Mouse (Mus musculus): ENCODE results near the gene Agxt. TPM values are rescaled to one million over a fixed set of nuclear protein-coding genes. Genes with fewer than 3 reads are reported as not detected.

The Agxt gene
- polyA plus RNA-seq, 1 experiment = not detected

DNA sequence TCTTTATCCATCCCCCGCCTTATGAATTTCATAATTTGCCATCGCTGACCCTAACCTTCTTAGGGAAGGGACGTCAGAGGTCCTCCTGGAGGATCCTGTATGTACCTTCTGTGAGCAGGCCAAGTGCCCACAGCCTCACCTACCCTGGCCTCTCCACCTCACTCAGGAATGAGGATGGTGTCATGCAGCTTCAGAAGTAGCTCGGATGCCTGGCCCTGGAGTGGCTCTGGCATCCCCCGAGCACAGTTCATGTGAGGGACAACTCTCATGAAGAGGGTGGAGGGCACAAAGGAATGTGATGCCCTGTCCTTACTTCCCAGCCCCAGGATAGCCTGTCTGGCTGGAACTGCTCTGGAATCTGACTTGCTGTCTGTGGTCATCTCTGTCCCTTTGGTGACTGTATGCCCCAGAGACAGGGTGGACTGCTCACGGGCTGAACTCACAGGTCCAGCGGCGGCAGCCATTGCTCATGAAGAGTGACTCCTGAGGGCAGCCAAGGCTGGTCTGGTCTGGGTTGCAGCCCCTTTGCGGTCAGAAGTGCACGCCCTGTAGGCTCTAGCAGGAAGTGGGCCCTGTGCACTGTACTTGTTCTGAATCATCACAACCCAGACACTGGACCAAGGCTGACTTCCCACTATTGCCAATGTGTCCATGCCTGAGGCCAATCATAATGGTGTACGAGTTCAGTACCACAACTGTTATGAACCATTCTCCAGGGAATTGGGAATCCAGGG is 31.5 kb downstream of the Agxt start:
- TF ChIP-seq GATA1 (IDR thresholded peaks at IDR 0.05; ENCODE audit: low read length) = no peak

GRCm38 (mm10) chr1:93168295-93168775 is 33.3 kb downstream of the Agxt start, which contains the start of gene Crocc2:
TSS of gene Crocc2 (plus strand) at chr1:93168725.
- no peak for TF ChIP-seq GATA1 (IDR thresholded peaks at IDR 0.05; ENCODE audit: low read length)

- TF ChIP-seq GATA1 (IDR thresholded peaks at IDR 0.05; ENCODE audit: low read length) = no peak
Observed at GRCm38 (mm10) chr1:93173665-93174064, 38.6 kb downstream of the Agxt start.

DNA sequence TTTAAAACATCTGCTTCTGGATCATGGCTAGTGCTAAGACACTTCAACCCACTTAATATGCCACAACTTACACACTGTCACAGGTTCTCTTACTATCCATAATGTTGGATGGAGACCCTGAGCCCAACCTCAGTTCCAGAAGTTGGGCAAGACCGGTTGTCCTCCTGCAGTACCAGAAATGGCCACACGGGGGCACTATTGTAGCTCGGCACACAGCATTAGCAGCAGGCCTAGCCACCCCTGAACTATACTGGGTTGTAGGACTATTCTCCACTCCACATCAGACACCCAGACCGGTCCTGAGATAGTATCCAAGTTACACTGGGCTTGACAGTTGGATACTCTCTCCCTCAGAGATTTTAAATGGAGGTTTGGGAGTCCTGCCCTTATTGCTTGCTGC is 39.4 kb downstream of the Agxt start:
- no peak for TF ChIP-seq GATA1 (IDR thresholded peaks at IDR 0.05; ENCODE audit: low read length)

DNA sequence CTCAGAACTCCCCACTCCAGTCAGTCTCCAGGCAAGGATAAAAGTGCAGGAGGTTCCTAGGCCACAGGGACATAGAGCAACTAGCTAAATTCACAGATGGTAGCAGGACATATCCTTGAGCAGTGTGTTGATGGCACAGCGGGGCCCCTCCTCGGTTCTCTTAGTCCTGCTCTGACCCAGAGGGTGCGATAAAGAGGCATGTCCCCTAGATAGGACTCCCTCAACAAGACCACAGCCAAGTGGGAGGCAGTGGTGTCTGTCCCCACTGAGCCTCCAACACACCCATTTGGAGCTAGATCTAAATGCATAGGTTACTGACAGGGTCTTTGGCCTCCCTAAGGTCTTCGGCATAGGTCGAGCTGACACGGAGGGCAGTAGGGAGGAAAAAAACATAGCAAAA is 40.8 kb downstream of the Agxt start:
- TF ChIP-seq GATA1 (IDR thresholded peaks at IDR 0.05; ENCODE audit: low read length) = no peak

DNA sequence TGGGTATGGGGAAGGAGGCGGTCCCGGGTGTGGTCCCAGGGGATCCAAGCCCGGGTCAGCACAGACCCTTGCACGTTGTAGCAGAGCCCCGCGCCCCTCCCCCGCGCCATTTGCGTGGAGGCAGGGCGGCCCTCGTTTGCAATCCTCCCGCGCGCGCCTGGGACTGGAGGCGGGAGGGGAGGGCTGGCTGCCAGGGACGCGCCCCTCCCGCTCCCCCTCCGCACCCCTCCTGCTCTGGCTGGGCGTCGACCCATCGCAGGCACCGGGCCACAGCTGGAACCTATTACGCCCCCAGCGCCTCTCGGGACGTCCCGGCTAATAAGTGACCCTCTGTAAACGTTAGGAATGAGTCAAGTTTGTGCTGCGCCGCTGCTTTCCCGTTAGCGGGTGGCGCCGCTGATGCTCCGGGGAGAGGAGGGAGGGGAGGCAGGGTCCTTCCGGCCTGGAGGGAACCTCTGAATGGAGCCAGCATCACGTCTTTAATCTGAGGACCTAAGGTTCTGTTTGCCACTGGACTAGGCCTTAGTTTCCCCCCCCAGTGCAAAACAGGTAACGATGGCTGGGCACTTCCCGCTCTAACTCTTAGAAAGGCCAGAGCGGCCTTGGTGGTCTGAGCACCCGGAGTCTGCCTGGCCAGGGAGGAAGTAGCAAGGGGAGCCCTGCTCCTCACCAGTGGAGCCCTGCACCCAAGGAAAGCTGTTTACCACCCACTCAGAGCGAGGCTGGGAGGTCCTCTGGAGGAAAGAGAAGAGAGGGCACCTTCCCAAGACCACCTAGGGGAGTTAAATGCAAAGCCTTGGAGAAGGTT is 41.7 kb downstream of the Agxt start:
- TF ChIP-seq GATA1 (IDR thresholded peaks at IDR 0.05; ENCODE audit: low read length) = no peak

DNA sequence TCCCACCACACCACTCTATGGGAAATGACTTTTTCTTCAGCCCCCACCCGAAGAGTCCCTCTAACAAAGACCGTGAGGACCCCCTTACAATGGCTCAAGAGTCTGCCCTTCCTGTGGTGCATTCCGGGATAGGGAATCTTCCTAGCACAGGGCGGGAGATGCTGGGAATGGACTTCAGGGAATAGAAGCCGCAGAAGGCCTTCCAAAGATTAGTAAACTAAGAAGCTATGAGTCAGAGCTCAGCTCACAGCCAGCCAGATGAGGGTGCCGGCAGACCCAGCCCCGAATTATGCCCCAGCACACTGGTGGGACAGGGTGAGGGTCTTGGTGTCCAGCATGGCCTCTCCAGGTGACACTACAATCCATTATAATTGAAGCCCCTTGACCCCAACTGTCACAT is 47.2 kb downstream of the Agxt start:
- no peak for TF ChIP-seq GATA1 (IDR thresholded peaks at IDR 0.05; ENCODE audit: low read length)

- no peak for TF ChIP-seq GATA1 (IDR thresholded peaks at IDR 0.05; ENCODE audit: low read length)
Observed at GRCm38 (mm10) chr1:93184071-93184828, 49.2 kb downstream of the Agxt start.

DNA sequence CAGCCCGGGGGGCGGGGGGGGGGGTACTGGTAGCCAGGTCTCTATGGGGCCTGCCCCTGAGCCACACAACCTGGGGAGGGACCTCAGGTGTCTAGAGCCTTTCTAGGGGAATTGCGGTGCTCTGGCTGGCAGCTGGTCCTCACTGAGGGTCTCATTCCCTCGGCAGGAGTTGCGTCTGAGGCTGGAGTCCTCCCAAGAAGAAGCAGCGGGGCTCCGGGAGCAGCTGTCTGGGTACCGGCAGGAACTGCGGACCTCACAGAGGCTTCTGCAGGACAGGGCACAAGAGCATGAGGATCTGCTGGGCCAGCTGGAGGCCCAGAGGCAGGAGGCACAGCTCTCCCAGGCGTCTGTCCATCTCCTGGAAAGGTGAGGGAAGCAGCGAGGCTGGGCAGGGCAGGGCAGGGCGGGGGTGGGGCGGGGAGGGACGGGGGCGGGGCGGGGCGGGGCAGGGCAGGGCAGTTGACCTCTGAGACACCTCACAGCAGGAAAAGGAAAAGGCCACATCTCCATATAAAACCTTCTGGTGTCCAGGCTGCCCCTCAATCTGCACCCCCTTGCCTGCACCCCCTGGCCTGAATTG is 55.8 kb downstream of the Agxt start:
- TF ChIP-seq GATA1 (IDR thresholded peaks at IDR 0.05; ENCODE audit: low read length) = no peak

GRCm38 (mm10) chr1:93194961-93195360 is 59.9 kb downstream of the Agxt start:
- TF ChIP-seq GATA1 (IDR thresholded peaks at IDR 0.05; ENCODE audit: low read length) = no peak

Other genes starting within 250 kb of the Agxt start
- gene Ankmy1, start 232.3 kb upstream of the Agxt start, polyA plus RNA-seq (2012) = 0.04 and 0.09 TPM in 2 replicates
- gene Dusp28, start 228.3 kb upstream of the Agxt start, polyA plus RNA-seq (2012) = 18.5 and 21.0 TPM in 2 replicates
- 228 and 322 TPM in 2 replicates for gene Rnpepl1, start 224.5 kb upstream of the Agxt start, polyA plus RNA-seq (2012)
- gene Capn10, start 200.9 kb upstream of the Agxt start, polyA plus RNA-seq (2012) = 46.7 and 49.4 TPM in 2 replicates
- gene Gpr35, start 184.4 kb upstream of the Agxt start, polyA plus RNA-seq (2012) = 0.02 TPM in 1 of 2 replicates, not detected in the other
- gene Aqp12, start 128.9 kb upstream of the Agxt start, polyA plus RNA-seq (2012) = not detected in 2 replicates
- not detected in 2 replicates for gene Kif1a, start 33.3 kb upstream of the Agxt start, polyA plus RNA-seq (2012)
- gene 2310007B03Rik, start 25.7 kb downstream of the Agxt start, polyA plus RNA-seq (2012) = not detected in 2 replicates
- gene Crocc2, start 33.5 kb downstream of the Agxt start, polyA plus RNA-seq (2012) = not detected in 2 replicates
- not detected in 2 replicates for gene Sned1, start 100.6 kb downstream of the Agxt start, polyA plus RNA-seq (2012)
- 5.1 and 6.1 TPM in 2 replicates for gene Mterf4, start 170.7 kb downstream of the Agxt start, polyA plus RNA-seq (2012)
- gene Ppp1r7, start 207.6 kb downstream of the Agxt start, polyA plus RNA-seq (2012) = 17.1 and 70.5 TPM in 2 replicates
- gene Pask, start 208.2 kb downstream of the Agxt start, polyA plus RNA-seq (2012) = 4.0 and 7.8 TPM in 2 replicates
- gene Ano7, start 238.7 kb downstream of the Agxt start, polyA plus RNA-seq (2012) = not detected in 2 replicates